Mouse (Mus musculus) heart, embryonic 12.5 days (tissue): ENCODE data around the gene Cpt1c. TPM values are rescaled to one million over a fixed set of nuclear protein-coding genes. Genes with fewer than 3 reads are reported as not detected.

Experiments used
- ATAC-seq: fragments of 200-750 bp; cut with Nextera tagmentation; 2 replicates; pipeline ENCODE4 v1.8.0; 2017; ENCODE audit warnings: moderate TSS enrichment, moderate library complexity; ENCODE audit not compliant: insufficient number of reproducible peaks, low FRiP score
- H3K27ac ChIP-seq: fragments of 300-500 bp; sonication (generic); 2 replicates; pipeline ENCODE4 v1.5.1; 2016; ENCODE audit warnings: mild to moderate bottlenecking, moderate library complexity; ENCODE audit not compliant: poor library complexity, severe bottlenecking
- H3K27me3 ChIP-seq: fragments of 300-500 bp; sonication (generic); replicated peaks from 2 replicates; pipeline ENCODE4 v1.6.1; 2016; ENCODE audit warnings: mild to moderate bottlenecking, moderate library complexity
- H3K36me3 ChIP-seq: fragments of 300-500 bp; sonication (generic); 2 replicates; pipeline ENCODE4 v1.6.1; 2016; ENCODE audit warnings: mild to moderate bottlenecking, moderate library complexity
- H3K4me1 ChIP-seq: fragments of 300-500 bp; sonication (generic); replicated peaks from 2 replicates; pipeline ENCODE4 v1.6.1; 2016; ENCODE audit warnings: mild to moderate bottlenecking
- H3K4me2 ChIP-seq: fragments of 300-500 bp; sonication (generic); 2 replicates; pipeline ENCODE4 v1.6.1; 2016; ENCODE audit warnings: mild to moderate bottlenecking, moderate library complexity
- H3K4me3 ChIP-seq: fragments of 300-500 bp; sonication (generic); 2 replicates; pipeline ENCODE4 v1.5.1; 2016; ENCODE audit warnings: mild to moderate bottlenecking
- H3K9ac ChIP-seq: fragments of 300-500 bp; sonication (generic); 2 replicates; pipeline ENCODE4 v1.6.1; 2016; ENCODE audit warnings: mild to moderate bottlenecking, moderate library complexity
- H3K9me3 ChIP-seq: fragments of 300-500 bp; sonication (generic); replicated peaks from 2 replicates; pipeline ENCODE4 v1.6.1; 2016; ENCODE audit warnings: mild to moderate bottlenecking, moderate library complexity
- WGBS: fragments of 180-500 bp; shearing (Covaris S2); methylation state at CpG from one replicate; pipeline ENCODE4 v1.1.7; 2016; 5-methylcytosine and 5-hydroxymethylcytosine counted together
- polyA plus RNA-seq: library from polyadenylated mRNA; unstranded; fragments of >200 nt; fragmentation: Nextera tagmentation; extraction: Ambion mirVana; gene quantifications from 2 replicates; pipeline ENCODE4 v1.2.1, GENCODE M21; 2016

The Cpt1c gene
- polyA plus RNA-seq, 1 experiment from 2014 or later = 11.5 TPM

DNA sequence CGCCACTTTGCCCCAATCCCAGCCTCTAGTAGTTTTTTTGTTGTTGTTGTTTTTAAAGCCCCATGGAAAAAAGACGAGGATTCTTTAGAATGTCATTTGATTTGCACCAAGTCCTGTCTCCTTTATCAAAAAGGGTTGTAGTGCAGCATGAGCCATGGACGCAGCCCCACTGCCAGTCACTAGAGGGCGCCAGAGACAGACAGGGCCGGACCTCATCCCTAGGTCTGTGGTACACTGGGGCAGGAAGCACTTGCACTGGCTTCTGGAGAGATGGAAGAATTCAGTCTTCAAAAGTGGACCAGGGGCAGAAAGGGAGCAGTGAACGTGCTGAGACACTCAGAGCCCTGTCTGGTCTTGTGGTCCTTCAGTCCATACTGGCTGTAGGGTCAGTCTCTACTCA lies 8.4 kb upstream of the Cpt1c start:
- Histone ChIP-seq H3K4me3 (no peak overlapping the region), H3K4me2 (no peak overlapping the region), H3K27me3 (no peaks in the 10 kb centered on the region), H3K27ac (0 out of 2 replicates have a peak overlapping the region, but pooled peaks have one; percentile 36), H3K9me3 (no peaks in the 10 kb centered on the region), H3K36me3 (peaks cover 61% of the 10 kb centered on the region), H3K4me1 (peaks cover 31% of the 10 kb centered on the region), H3K9ac (no peak overlapping the region)
- no peak for ATAC-seq
- 30% methylated on average over 6 of the region's 6 CpGs for WGBS

DNA sequence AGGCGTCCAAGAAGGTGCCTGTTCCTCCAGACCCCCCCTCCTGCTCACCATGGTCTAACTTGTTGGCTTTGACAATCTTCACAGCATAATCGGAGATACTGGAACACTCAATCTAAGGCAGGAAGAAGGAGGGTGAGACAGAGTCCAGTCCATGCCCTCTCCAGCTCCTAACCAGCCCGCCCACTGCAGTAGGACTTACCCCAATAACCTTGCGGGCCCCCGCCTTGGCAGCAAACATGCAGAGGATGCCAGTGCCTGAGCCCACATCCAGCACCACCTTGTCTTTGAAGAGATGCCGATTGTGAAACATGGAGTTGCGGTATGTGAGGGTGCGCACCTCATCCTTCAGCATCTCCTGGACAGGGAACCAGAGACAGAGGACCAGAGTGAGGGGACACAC lies 6.9 kb upstream of the Cpt1c start:
- Histone ChIP-seq H3K4me1 (peaks cover 24% of the 10 kb centered on the region), H3K4me2 (no peak overlapping the region), H3K9ac (no peak overlapping the region), H3K9me3 (no peaks in the 10 kb centered on the region), H3K27ac (no peak overlapping the region), H3K4me3 (no peak overlapping the region), H3K36me3 (peaks cover 77% of the 10 kb centered on the region), H3K27me3 (no peaks in the 10 kb centered on the region)
- 91% methylated on average over 8 of the region's 8 CpGs for WGBS
- no peak for ATAC-seq

DNA sequence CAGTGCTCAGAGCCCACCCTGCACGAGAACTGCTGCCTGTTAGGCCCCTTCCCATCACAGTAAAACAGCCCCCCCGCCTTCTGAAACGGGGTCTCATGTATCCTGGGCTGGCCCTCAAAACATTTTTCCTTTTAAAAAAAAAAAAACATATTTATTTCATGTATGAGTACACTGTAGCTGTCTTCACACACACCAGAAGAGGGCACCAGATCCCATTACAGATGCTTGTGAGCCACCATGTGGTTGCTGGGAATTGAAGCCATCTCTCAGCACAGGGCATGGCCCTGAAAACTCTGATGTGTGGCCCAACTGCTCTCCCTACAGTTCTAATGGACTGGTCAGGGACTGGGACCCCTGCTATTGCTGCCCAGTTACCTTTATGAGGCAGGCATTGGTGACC lies 3.6 kb upstream of the Cpt1c start:
- Histone ChIP-seq H3K4me1 (peaks cover 16% of the 10 kb centered on the region), H3K4me3 (no peak overlapping the region), H3K27ac (no peak overlapping the region), H3K36me3 (peaks cover 75% of the 10 kb centered on the region), H3K9me3 (no peaks in the 10 kb centered on the region), H3K4me2 (no peak overlapping the region), H3K27me3 (no peaks in the 10 kb centered on the region), H3K9ac (no peak overlapping the region)
- 93% methylated on average over 3 of the region's 3 CpGs for WGBS
- ATAC-seq = no peak

DNA sequence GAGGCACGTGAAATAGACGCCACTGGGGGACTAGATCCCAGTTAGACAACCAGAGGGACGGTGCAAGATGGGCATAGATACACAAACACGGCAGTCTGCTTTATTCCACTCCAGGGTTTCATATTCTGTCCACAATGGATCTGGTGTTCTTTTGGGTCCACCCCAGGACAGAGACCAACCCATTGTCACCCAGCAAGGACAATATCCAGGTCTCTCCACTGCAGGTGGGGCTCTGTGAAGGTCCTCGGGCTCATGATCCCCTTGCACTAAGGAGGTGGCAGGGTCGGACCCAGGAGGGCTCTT lies 417 bp upstream of the Cpt1c start:
- Histone ChIP-seq H3K4me1 (peaks cover 27% of the 10 kb centered on the region), H3K9me3 (no peaks in the 10 kb centered on the region), H3K4me3 (no peak overlapping the region), H3K9ac (no peak overlapping the region), H3K4me2 (peak overlapping the region; percentile 77), H3K36me3 (peaks cover 47% of the 10 kb centered on the region), H3K27me3 (no peaks in the 10 kb centered on the region), H3K27ac (peak overlapping the region; percentile 5; the same call in 1 of the 2 replicates)
- 24% methylated on average over 6 of the region's 6 CpGs for WGBS
- ATAC-seq = no peak

DNA sequence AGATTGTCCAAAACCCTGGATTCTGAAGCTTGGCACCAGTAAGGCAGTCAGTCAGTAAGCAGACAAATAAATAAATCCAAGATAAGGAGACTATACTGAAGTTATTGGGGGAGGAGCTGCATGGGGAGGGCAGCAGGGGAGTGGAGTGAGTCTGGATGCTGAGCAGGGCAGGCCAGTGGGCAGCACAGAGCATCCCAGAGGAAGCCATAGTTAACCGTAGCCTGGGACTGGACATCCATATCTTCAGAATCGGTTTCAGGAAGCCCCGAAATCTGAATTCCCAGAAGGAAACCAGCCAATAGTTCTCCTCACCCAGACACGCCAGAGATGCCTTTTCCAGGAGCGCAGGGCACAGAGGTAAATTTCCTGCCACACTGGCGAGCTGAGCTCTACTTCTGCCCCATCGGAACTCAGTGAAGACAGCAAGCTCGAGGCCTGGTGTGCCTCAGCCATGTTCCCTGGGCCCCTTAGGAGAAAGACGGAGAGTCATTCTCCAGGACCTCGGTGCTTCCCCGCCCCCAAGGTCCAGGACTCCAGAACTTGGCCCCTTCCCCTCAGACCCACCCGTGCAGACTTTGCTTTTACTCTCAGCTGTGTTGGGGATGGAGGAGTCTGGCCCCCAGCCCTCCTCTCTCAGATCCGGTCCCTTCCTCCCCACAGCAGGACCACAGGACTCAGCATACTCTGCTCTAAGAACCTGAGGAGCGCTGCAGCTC lies 1.1 kb downstream of the Cpt1c start:
- Histone ChIP-seq H3K36me3 (peaks cover 32% of the 10 kb centered on the region), H3K4me2 (peak overlapping the region; percentile 77), H3K4me3 (peak overlapping the region; percentile 48), H3K9ac (peak overlapping the region; percentile 26; the same call in 1 of the 2 replicates), H3K9me3 (no peaks in the 10 kb centered on the region), H3K4me1 (peaks cover 31% of the 10 kb centered on the region), H3K27ac (peak overlapping the region; percentile 5; the same call in 1 of the 2 replicates), H3K27me3 (no peaks in the 10 kb centered on the region)
- no peak for ATAC-seq
- WGBS = 43% methylated on average over 14 of the region's 14 CpGs

DNA sequence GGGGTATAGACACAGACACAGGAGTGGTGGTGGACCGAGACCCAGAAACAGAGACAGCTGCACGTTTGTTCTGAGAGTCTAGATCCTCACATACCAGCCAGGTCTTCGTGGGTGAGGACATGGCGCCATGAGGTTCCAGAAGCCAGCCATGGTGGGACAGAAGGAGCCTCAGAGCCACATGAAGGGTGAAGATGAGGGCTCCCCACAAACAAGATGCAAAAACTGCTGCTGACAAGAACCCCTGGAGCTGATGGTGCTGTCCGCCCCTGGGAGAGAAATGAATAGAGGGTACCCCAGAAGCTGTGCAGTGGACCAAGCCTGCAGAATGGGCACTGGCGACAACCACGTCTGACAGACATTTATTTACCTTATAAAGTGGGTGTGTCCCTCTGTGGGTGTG lies 3.5 kb downstream of the Cpt1c start:
- Histone ChIP-seq H3K4me3 (peak overlapping the region; percentile 59), H3K4me1 (peaks cover 31% of the 10 kb centered on the region), H3K27ac (no peak overlapping the region), H3K9ac (peak overlapping the region; percentile 68; the same call in 1 of the 2 replicates), H3K36me3 (peaks cover 17% of the 10 kb centered on the region), H3K9me3 (no peaks in the 10 kb centered on the region), H3K27me3 (no peaks in the 10 kb centered on the region), H3K4me2 (peak overlapping the region; percentile 83)
- no peak for ATAC-seq
- WGBS = 70% methylated on average over 7 of the region's 7 CpGs

DNA sequence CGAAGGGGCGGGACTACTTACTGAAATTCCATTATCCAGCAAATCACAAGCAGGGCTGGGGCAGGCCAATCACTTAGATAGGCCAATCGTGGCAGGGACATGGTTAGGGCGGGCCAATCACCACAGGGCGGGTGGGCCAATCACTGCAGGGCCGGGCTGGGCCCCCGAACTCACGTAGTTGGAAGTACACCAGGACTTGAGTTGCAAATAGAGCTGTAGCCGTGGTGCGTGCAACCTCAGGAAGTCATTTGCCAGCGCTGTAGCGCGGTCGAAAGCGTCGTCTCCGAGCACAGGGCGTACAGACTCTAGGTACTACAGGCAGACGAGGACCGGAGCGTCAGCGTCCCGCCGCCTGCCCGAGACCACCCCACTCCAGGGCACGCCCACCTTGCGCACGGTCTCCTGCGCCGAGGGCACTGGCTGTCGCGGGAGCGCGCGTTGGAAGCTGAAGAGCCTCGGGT lies 4.4 kb downstream of the Cpt1c start:
- ATAC-seq = peak; percentile 94
- H3K4me1 ChIP-seq = peaks cover 30% of the 10 kb centered on the region
- peaks cover 17% of the 10 kb centered on the region for H3K36me3 ChIP-seq
- peak overlapping the region; percentile 59 for H3K4me3 ChIP-seq
- no peaks in the 10 kb centered on the region for H3K9me3 ChIP-seq
- WGBS = under 1% methylated on average over 36 of the region's 36 CpGs
- H3K4me2 ChIP-seq = peak overlapping the region; percentile 83
- no peaks in the 10 kb centered on the region for H3K27me3 ChIP-seq
- peak overlapping the region; percentile 68 for H3K9ac ChIP-seq
- H3K27ac ChIP-seq = peak overlapping the region; percentile 76

DNA sequence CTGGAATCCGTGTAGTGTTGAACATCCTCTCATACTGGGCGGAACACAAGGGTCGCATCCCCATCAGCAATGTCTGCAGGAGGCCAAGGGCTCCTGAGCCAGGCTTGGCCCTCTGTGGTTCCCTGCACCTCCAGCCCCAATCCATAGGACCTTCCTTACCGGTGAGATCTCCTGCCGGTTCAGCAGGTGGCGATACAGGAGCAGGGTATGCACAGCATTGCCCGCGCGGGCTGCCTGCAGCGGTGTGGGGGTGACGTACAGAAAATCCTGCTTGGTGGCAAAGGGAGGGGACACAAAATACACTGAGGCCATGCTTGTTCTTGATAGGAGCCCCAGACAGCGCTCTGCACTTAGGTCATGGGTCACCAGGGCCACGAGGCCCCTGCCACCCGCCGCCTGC lies 8.0 kb downstream of the Cpt1c start:
- Histone ChIP-seq H3K4me2 (no peak overlapping the region), H3K4me1 (peaks cover 15% of the 10 kb centered on the region), H3K9me3 (no peaks in the 10 kb centered on the region), H3K4me3 (no peak overlapping the region), H3K27me3 (no peaks in the 10 kb centered on the region), H3K9ac (no peak overlapping the region), H3K36me3 (peaks cover 43% of the 10 kb centered on the region), H3K27ac (no peak overlapping the region)
- 60% methylated on average over 15 of the region's 15 CpGs for WGBS
- no peak for ATAC-seq

DNA sequence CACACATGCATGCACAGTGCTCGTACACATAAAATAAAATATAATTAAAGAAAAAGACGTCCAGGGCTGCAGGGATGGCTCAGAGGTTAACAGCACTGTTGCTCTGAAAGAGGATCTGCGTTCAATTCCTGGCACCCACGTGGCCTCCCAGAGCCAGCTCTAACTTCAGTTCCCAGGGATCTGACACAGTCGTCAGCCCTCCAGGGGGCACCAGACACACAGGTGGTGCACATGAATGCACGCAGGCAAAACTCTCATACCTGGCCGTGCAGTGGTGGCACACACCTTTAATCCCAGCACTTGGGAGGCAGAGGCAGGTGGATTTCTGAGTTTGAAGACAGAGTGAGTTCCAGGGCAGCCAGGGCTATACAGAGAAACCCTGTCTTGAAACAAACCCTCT lies 8.7 kb downstream of the Cpt1c start:
- H3K27ac ChIP-seq = no peak overlapping the region
- peaks cover 10% of the 10 kb centered on the region for H3K4me1 ChIP-seq
- no peak for ATAC-seq
- H3K4me3 ChIP-seq = no peak overlapping the region
- H3K27me3 ChIP-seq = no peaks in the 10 kb centered on the region
- H3K36me3 ChIP-seq = peaks cover 50% of the 10 kb centered on the region
- H3K9ac ChIP-seq = no peak overlapping the region
- WGBS = 70% methylated on average over 7 of the region's 7 CpGs
- no peak overlapping the region for H3K4me2 ChIP-seq
- no peaks in the 10 kb centered on the region for H3K9me3 ChIP-seq

DNA sequence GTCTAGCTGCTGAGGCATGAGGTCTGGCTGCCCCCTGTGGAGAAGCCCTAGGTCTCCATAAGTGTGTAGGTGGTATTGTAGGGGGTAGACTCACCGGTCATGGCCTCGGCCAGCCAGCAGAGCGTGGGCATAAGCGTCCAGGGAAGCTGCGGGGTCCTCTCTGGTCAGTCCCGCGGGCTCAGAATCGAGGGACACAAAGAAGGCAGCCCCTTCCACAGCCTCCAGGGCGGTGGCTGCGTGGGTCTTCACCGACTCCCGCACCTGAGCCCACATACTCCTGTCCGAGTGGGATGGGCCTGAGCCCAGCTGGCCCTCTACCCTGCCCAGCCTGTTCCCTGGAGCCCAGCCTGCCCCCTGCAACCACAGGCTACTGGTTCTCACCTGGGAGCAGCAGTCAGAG lies 9.7 kb downstream of the Cpt1c start:
- Histone ChIP-seq H3K9me3 (no peaks in the 10 kb centered on the region), H3K4me1 (0 out of 2 replicates have a peak, but pooled peaks cover 4% of the 10 kb centered on the region), H3K27me3 (no peaks in the 10 kb centered on the region), H3K4me2 (no peak overlapping the region), H3K4me3 (no peak overlapping the region), H3K36me3 (peaks cover 54% of the 10 kb centered on the region), H3K9ac (no peak overlapping the region), H3K27ac (no peak overlapping the region)
- WGBS = 92% methylated on average over 13 of the region's 13 CpGs
- ATAC-seq = no peak

DNA sequence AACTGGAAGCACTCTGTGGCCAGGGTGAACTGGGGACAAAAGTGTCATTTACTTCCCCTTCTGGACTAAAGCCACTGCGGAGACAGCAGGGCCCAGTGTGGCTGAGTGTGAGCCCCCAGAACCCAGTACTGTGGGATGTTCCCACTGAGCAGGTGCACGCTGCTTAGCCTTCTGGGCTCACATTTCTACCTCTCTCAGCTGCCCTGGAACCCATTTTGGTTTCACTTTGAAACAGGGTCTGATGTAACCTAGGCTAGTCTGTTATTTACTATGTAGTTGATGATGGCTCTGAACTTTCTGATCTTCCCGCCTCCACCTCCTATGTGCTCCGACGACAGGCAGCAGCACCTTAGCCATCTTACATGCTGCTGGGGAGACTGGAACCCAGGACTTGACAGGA lies 11.8 kb downstream of the Cpt1c start:
- Histone ChIP-seq H3K27ac (no peak overlapping the region), H3K4me2 (no peak overlapping the region), H3K9ac (no peak overlapping the region), H3K4me3 (no peak overlapping the region), H3K4me1 (no peaks in the 10 kb centered on the region), H3K36me3 (peaks cover 56% of the 10 kb centered on the region), H3K27me3 (no peaks in the 10 kb centered on the region), H3K9me3 (no peaks in the 10 kb centered on the region)
- WGBS = 89% methylated on average over 5 of the region's 5 CpGs
- no peak for ATAC-seq

DNA sequence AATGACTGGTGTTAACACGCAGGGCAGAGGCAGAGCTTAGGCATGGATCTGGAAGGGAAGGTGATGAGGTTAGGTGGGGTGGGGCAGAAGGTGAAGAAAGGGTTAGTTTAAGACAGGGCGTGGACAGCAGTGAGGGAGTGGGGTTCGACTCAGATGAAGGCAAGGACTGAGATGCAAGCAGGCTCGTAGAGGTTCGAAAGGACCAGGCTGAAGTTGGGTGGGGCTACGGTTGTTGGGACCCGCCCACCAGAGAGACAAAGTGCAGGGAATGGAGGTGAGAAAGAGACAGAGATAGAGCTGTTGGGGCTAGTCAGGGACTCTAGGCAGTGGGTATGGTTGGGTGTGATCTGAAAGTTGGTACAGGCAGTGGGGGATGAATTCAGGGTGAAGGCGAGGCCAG lies 12.3 kb downstream of the Cpt1c start:
- no peaks in the 10 kb centered on the region for H3K4me1 ChIP-seq
- peaks cover 56% of the 10 kb centered on the region for H3K36me3 ChIP-seq
- H3K9me3 ChIP-seq = no peaks in the 10 kb centered on the region
- ATAC-seq = no peak
- H3K9ac ChIP-seq = no peak overlapping the region
- no peaks in the 10 kb centered on the region for H3K27me3 ChIP-seq
- no peak overlapping the region for H3K4me3 ChIP-seq
- 68% methylated on average over 8 of the region's 8 CpGs for WGBS
- no peak overlapping the region for H3K4me2 ChIP-seq
- H3K27ac ChIP-seq = no peak overlapping the region
